Mouse (Mus musculus) forebrain, embryonic 10.5 days (tissue): ENCODE results near the gene 1700102P08Rik. TPM values are rescaled to one million over a fixed set of nuclear protein-coding genes. Genes with fewer than 3 reads are reported as not detected.

Source experiments
- DNase-seq: peaks from one replicate; pipeline ENCODE4 v3.0.0-alpha.2; 2017; ENCODE audit warnings: low spot score; ENCODE audit errors: extremely low spot score
- H3K27ac ChIP-seq: fragments of 300-500 bp; sonication (generic); 2 replicates; pipeline ENCODE4 v1.5.1; 2016; ENCODE audit warnings: mild to moderate bottlenecking
- H3K27me3 ChIP-seq: fragments of 300-500 bp; sonication (generic); 2 replicates; pipeline ENCODE4 v1.6.1; 2016; ENCODE audit warnings: mild to moderate bottlenecking; ENCODE audit not compliant: poor library complexity, severe bottlenecking
- H3K36me3 ChIP-seq: fragments of 300-500 bp; sonication (generic); replicated peaks from 2 replicates; pipeline ENCODE4 v1.6.1; 2016; ENCODE audit warnings: mild to moderate bottlenecking, moderate library complexity
- H3K4me1 ChIP-seq: fragments of 300-500 bp; sonication (generic); 2 replicates; pipeline ENCODE4 v1.6.1; 2016
- H3K4me3 ChIP-seq: fragments of 300-500 bp; sonication (generic); 2 replicates; pipeline ENCODE4 v1.5.1; 2016; ENCODE audit warnings: mild to moderate bottlenecking, moderate library complexity
- H3K9me3 ChIP-seq: fragments of 300-500 bp; sonication (generic); 2 replicates; pipeline ENCODE4 v1.6.1; 2016; ENCODE audit warnings: mild to moderate bottlenecking, moderate library complexity
- WGBS: fragments of 180-500 bp; shearing (Covaris S2); methylation state at CpG from one replicate; pipeline ENCODE4 v1.1.7; 2016; 5-methylcytosine and 5-hydroxymethylcytosine counted together
- polyA plus RNA-seq: library from polyadenylated mRNA; unstranded; fragments of >200 nt; fragmentation: Nextera tagmentation; extraction: Ambion mirVana; gene quantifications from 2 replicates; pipeline ENCODE4 v1.2.1, GENCODE M21; 2016

1700102P08Rik gene
- polyA plus RNA-seq, 1 experiment from 2014 or later: 0.60 TPM

GRCm38 (mm10) chr9:108453458-108453857 lies 60.9 kb downstream of the 1700102P08Rik start:
- Histone ChIP-seq H3K36me3 (peaks cover 7% of the 10 kb centered on the region), H3K27ac (no peak overlapping the region), H3K4me1 (peaks cover 51% of the 10 kb centered on the region), H3K4me3 (no peak overlapping the region), H3K27me3 (peaks cover 11% of the 10 kb centered on the region), H3K9me3 (no peaks in the 10 kb centered on the region)
- no peak for DNase-seq
- 89% methylated on average over 4 of the region's 4 CpGs for WGBS

- WGBS: 86% methylated on average over 6 of the region's 6 CpGs
- DNase-seq: no peak
- Histone ChIP-seq H3K9me3 (no peaks in the 10 kb centered on the region), H3K36me3 (no peaks in the 10 kb centered on the region; the same call in 1 of the 2 replicates), H3K27me3 (peaks cover 11% of the 10 kb centered on the region), H3K27ac (no peak overlapping the region), H3K4me3 (no peak overlapping the region), H3K4me1 (peaks cover 41% of the 10 kb centered on the region)
Measured at GRCm38 (mm10) chr9:108454429-108454828, 61.8 kb downstream of the 1700102P08Rik start.

GRCm38 (mm10) chr9:108455747-108456571 lies 63.4 kb downstream of the 1700102P08Rik start:
- Histone ChIP-seq H3K4me1 (peaks cover 34% of the 10 kb centered on the region), H3K9me3 (no peaks in the 10 kb centered on the region), H3K36me3 (no peaks in the 10 kb centered on the region; the same call in 1 of the 2 replicates), H3K4me3 (no peak overlapping the region), H3K27me3 (peaks cover 8% of the 10 kb centered on the region), H3K27ac (no peak overlapping the region)
- WGBS: 80% methylated on average over 12 of the region's 12 CpGs
- no peak for DNase-seq

- H3K4me1 ChIP-seq: peaks cover 34% of the 10 kb centered on the region
- no peaks in the 10 kb centered on the region; the same call in 1 of the 2 replicates for H3K27me3 ChIP-seq
- H3K4me3 ChIP-seq: no peak overlapping the region
- H3K36me3 ChIP-seq: no peaks in the 10 kb centered on the region
- no peak for DNase-seq
- no peaks in the 10 kb centered on the region for H3K9me3 ChIP-seq
- WGBS: 87% methylated on average over 10 of the region's 10 CpGs
- H3K27ac ChIP-seq: no peak overlapping the region
Measured at GRCm38 (mm10) chr9:108456953-108457352, 64.3 kb downstream of the 1700102P08Rik start.

- DNase-seq: no peak
- no peaks in the 10 kb centered on the region for H3K9me3 ChIP-seq
- H3K36me3 ChIP-seq: peaks cover 28% of the 10 kb centered on the region
- peak overlapping the region; percentile 95 for H3K27ac ChIP-seq
- WGBS: 97% methylated on average over 1 of the region's 1 CpGs
- H3K4me1 ChIP-seq: peaks cover 21% of the 10 kb centered on the region
- no peaks in the 10 kb centered on the region; the same call in 1 of the 2 replicates for H3K27me3 ChIP-seq
- peak overlapping the region; percentile 99 for H3K4me3 ChIP-seq
Measured at GRCm38 (mm10) chr9:108459939-108460318, 67.3 kb downstream of the 1700102P08Rik start.

Other genes starting within 250 kb of the 1700102P08Rik start
- 0.82 and 1.2 TPM in 2 replicates for gene Bsn, start 202.4 kb upstream of the 1700102P08Rik start, polyA plus RNA-seq
- gene Dag1, start 128.8 kb upstream of the 1700102P08Rik start, polyA plus RNA-seq: 74.0 and 76.4 TPM in 2 replicates
- 31.6 and 34.3 TPM in 2 replicates for gene Nicn1, start 102.4 kb upstream of the 1700102P08Rik start, polyA plus RNA-seq
- 34.8 and 40.0 TPM in 2 replicates for gene Amt, start 96.0 kb upstream of the 1700102P08Rik start, polyA plus RNA-seq
- gene Rhoa, start 86.7 kb upstream of the 1700102P08Rik start, polyA plus RNA-seq: 257 and 290 TPM in 2 replicates
- gene Tcta, start 86.6 kb upstream of the 1700102P08Rik start, polyA plus RNA-seq: 13.4 and 13.8 TPM in 2 replicates
- gene Gpx1, start 53.9 kb upstream of the 1700102P08Rik start, polyA plus RNA-seq: 806 and 868 TPM in 2 replicates
- 132 and 133 TPM in 2 replicates for gene Usp4, start 45.0 kb upstream of the 1700102P08Rik start, polyA plus RNA-seq
- 0.57 and 0.97 TPM in 2 replicates for gene Ccdc36, start 35.7 kb downstream of the 1700102P08Rik start, polyA plus RNA-seq
- gene BC048562, start 43.7 kb downstream of the 1700102P08Rik start, polyA plus RNA-seq: not detected in 2 replicates
- gene Ccdc71, start 67.7 kb downstream of the 1700102P08Rik start, polyA plus RNA-seq: 53.6 and 54.1 TPM in 2 replicates
- gene Klhdc8b, start 68.8 kb downstream of the 1700102P08Rik start, polyA plus RNA-seq: 33.1 and 40.3 TPM in 2 replicates
- 34.8 and 40.8 TPM in 2 replicates for gene Lamb2, start 86.9 kb downstream of the 1700102P08Rik start, polyA plus RNA-seq
- gene Usp19, start 97.8 kb downstream of the 1700102P08Rik start, polyA plus RNA-seq: 76.1 and 79.9 TPM in 2 replicates
- gene Qars, start 114.9 kb downstream of the 1700102P08Rik start, polyA plus RNA-seq: 113 and 117 TPM in 2 replicates
- 160 and 164 TPM in 2 replicates for gene Qrich1, start 124.0 kb downstream of the 1700102P08Rik start, polyA plus RNA-seq
- gene Impdh2, start 167.5 kb downstream of the 1700102P08Rik start, polyA plus RNA-seq: 244 and 260 TPM in 2 replicates
- gene Ndufaf3, start 174.6 kb downstream of the 1700102P08Rik start, polyA plus RNA-seq: 43.3 and 50.6 TPM in 2 replicates
- 192 and 201 TPM in 2 replicates for gene Dalrd3, start 177.1 kb downstream of the 1700102P08Rik start, polyA plus RNA-seq
- gene Wdr6, start 185.9 kb downstream of the 1700102P08Rik start, polyA plus RNA-seq: 203 and 212 TPM in 2 replicates
- gene P4htm, start 204.9 kb downstream of the 1700102P08Rik start, polyA plus RNA-seq: 11.9 and 12.1 TPM in 2 replicates